ENCODE assay signal across 9 mouse cellular contexts in the genomic region with DNA sequence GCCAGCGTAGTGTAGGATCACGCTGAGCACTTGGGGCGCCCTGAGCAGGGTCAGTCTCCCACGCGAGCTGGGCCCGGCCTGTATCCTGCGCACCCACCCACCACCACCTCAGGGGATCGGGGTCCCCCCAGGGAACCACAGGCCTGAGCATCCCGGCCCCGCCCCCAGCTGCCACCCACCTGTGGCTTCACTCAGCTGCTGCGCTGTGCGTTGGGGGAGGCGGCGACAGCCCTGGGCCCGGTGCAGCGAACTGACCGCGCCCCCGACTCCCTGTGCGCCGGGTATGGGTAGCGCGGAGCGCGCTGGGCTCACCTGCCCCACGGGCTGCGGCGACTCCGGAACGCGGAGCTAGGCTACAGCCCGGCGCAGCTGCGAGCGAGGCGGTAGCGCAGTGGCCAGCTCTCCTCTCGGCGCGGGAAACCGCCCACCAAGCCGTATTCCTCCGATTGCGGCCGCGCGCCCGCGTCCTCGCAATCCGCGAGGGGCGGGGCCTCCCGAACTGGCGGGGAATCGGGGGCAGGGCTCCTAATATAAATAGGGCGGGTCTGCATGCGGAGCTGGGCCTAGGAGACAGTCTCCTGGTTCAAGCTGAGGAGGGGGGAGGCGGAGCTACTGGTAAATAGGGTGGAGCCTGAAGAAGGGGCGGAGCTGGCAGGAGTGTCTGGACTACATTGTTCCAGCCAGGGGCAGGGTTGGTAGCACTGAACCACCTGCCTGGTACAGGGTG. TPM values are rescaled to one million over a fixed set of nuclear protein-coding genes. Genes with fewer than 3 reads are reported as not detected.
DNase-seq lines count a peak whose midpoint lies in the region; ATAC-seq and TF ChIP-seq lines count a peak whose summit lies in the region.
"Had no signal": no experiment of that assay in that cellular context is flagged by ENCODE, and none has a peak within 500 bp of the region (broad histone marks: within the 10 kb centered on the region; RNA-seq: fewer than 3 reads in every experiment).

A gene (minus strand): TSS at position 448 of the 727 bp plus-strand sequence.

- peak within 1 kb of the TSS; percentile 55 for H3K4me3 ChIP-seq in forebrain, embryonic 15.5 days
- H3K4me3 ChIP-seq in hindbrain, embryonic 13.5 days = peak within 1 kb of the TSS; percentile 58
- H3K4me3 ChIP-seq in lung, postnatal 0 days (ENCODE audit: low read depth, low read length) = peak within 1 kb of the TSS; percentile 41

- H3K4me2 ChIP-seq in forebrain, embryonic 15.5 days (replicated peaks) = peak within 1 kb of the TSS; percentile 89
- H3K4me2 ChIP-seq in hindbrain, embryonic 13.5 days = peak within 1 kb of the TSS; percentile 96
- H3K4me2 ChIP-seq in lung, postnatal 0 days (replicated peaks; ENCODE audit: low read depth, low read length) = peak within 1 kb of the TSS; percentile 84

- peaks cover 34% of the 10 kb centered on the region for H3K4me1 ChIP-seq in forebrain, embryonic 15.5 days
- peaks cover 26% of the 10 kb centered on the region for H3K4me1 ChIP-seq in hindbrain, embryonic 13.5 days (replicated peaks)
- peaks cover 8% of the 10 kb centered on the region; the same call in 1 of the 2 replicates for H3K4me1 ChIP-seq in lung, postnatal 0 days (ENCODE audit: insufficient read depth, low read depth, low read length)

- H3K9ac ChIP-seq in forebrain, embryonic 15.5 days (replicated peaks) = peak within 1 kb of the TSS; percentile 62
- H3K9ac ChIP-seq in hindbrain, embryonic 13.5 days = peak within 1 kb of the TSS; percentile 76
- H3K9ac ChIP-seq in lung, postnatal 0 days (replicated peaks; ENCODE audit: low read depth) = no peak within 1 kb of the TSS

- peak; percentile 82 for ATAC-seq in forebrain, embryonic 15.5 days (replicated peaks)
- ATAC-seq in hindbrain, embryonic 13.5 days (ENCODE audit: low FRiP score) = peak; percentile 90
- peak; percentile 80 for ATAC-seq in lung, postnatal 0 days

- H3K27ac ChIP-seq in forebrain, embryonic 15.5 days (replicated peaks) = no peak within 1 kb of the TSS
- H3K27ac ChIP-seq in hindbrain, embryonic 13.5 days = peak within 1 kb of the TSS; percentile 44; the same call in 1 of the 2 replicates
- H3K27ac ChIP-seq in lung, postnatal 0 days (ENCODE audit: low read length) = no peak within 1 kb of the TSS

- TF ChIP-seq CTCF in lung, postnatal 0 days (IDR thresholded peaks at IDR 0.05) = no peak

- no peaks in the 10 kb centered on the region for H3K36me3 ChIP-seq in forebrain, embryonic 15.5 days
- no peaks in the 10 kb centered on the region for H3K36me3 ChIP-seq in hindbrain, embryonic 13.5 days
- H3K36me3 ChIP-seq in lung, postnatal 0 days (ENCODE audit: insufficient read depth, low read length) = no peaks in the 10 kb centered on the region

- no peaks in the 10 kb centered on the region for H3K9me3 ChIP-seq in forebrain, embryonic 15.5 days
- H3K9me3 ChIP-seq in hindbrain, embryonic 13.5 days = no peaks in the 10 kb centered on the region
- H3K9me3 ChIP-seq in lung, postnatal 0 days (ENCODE audit: low read length) = no peaks in the 10 kb centered on the region

- peaks cover 20% of the 10 kb centered on the region for H3K27me3 ChIP-seq in forebrain, embryonic 15.5 days
- H3K27me3 ChIP-seq in hindbrain, embryonic 13.5 days = peaks cover 51% of the 10 kb centered on the region
- peaks cover 22% of the 10 kb centered on the region; the same call in 1 of the 2 replicates for H3K27me3 ChIP-seq in lung, postnatal 0 days (replicated peaks; ENCODE audit: insufficient read depth, low read length)

- no peak for TF ChIP-seq EP300 in lung, postnatal 0 days (IDR thresholded peaks at IDR 0.05)

- DNase-seq in WW6 (ENCODE audit: low read depth, low spot score) = peak; percentile 81
- peak; percentile 69 for DNase-seq in cerebellum, adult 11 months
- peak; percentile 59 to 70 for DNase-seq in layer of hippocampus, postnatal 25 days (ENCODE audit: extremely low spot score in 1 of 2, low spot score in 1 of 2)
- peak; percentile 74 for DNase-seq in lung, postnatal 0 days (ENCODE audit: low spot score)
- DNase-seq in retina, embryonic 14.5 days (ENCODE audit: low spot score) = peak; percentile 82
- no peak for DNase-seq in adipocyte (ENCODE audit: low spot score)

- WGBS in forebrain, embryonic 15.5 days = under 1% methylated on average over 58 of the region's 60 CpGs
- WGBS in hindbrain, embryonic 13.5 days = 1% methylated on average over 58 of the region's 60 CpGs
- under 1% methylated on average over 55 of the region's 60 CpGs for WGBS in lung, postnatal 0 days

RNA-seq across cellular contexts. Expression of the gene that starts here (rescaled TPM):
- 0.22 and 0.27 TPM in 2 replicates for polyA plus RNA-seq in forebrain, embryonic 15.5 days (2015; fragmentation: Nextera tagmentation; extraction: Ambion mirVana)
- polyA plus RNA-seq in hindbrain, embryonic 13.5 days (2015; fragmentation: Nextera tagmentation; extraction: Ambion mirVana) = 0.17 and 0.27 TPM in 2 replicates
- 10 to 100 TPM; 12.1 to 12.3 TPM for total RNA-seq in layer of hippocampus, postnatal 25 days (2021)
- polyA plus RNA-seq in lung, postnatal 0 days (2015; fragmentation: Nextera tagmentation; extraction: Ambion mirVana) = not detected in 2 replicates
- total RNA-seq: neutrophil, adult 5-6 weeks had no signal

Comparison
In these comparisons a context has a peak if more than half of its experiments do, and no peak if none do; other contexts are left out.
1. Peak in ATAC-seq, H3K4me3 ChIP-seq, H3K9ac ChIP-seq and H3K4me2 ChIP-seq in forebrain, embryonic 15.5 days; RNA of the gene not detected or under 1 TPM.
2. Peak in ATAC-seq, H3K4me3 ChIP-seq, H3K27ac ChIP-seq, H3K9ac ChIP-seq and H3K4me2 ChIP-seq in hindbrain, embryonic 13.5 days; RNA of the gene not detected or under 1 TPM.
3. Peak in DNase-seq, ATAC-seq, H3K4me3 ChIP-seq and H3K4me2 ChIP-seq in lung, postnatal 0 days; RNA of the gene not detected or under 1 TPM.